Mouse (Mus musculus) central nervous system, embryonic 18 days (tissue): Measurements from ENCODE around the gene Vmn2r66. TPM values are rescaled to one million over a fixed set of nuclear protein-coding genes. Genes with fewer than 3 reads are reported as not detected.

Source experiments
- polyA plus RNA-seq: library from polyadenylated mRNA; depleted of rRNA; stranded (reverse); fragments of >200 nt; gene quantifications from 2 replicates; pipeline ENCODE4 v1.2.3, GENCODE M21; 2012; rRNA removed

Gene Vmn2r66
- not detected in 2 replicates for polyA plus RNA-seq

DNA sequence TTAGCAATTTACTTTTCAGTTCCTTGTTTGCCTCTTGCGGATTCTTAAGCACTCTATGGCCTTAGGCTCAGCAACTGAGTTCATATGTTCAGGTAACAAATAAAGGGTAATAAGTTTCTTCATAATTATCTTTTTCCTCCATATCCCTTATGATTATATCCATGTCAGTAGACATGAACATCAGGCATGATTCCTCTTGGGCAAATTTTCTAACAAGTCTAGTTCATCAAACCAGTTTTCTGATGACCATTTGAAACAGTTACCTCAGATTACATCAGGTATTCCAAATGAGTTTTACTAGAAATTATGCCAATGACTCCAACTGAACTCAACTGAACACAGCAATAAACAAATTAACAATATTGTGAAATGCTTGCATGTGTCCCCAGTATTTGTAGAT is at the start of gene Vmn2r66:
Gene Vmn2r66, minus strand, starts transcription at position 101 of the 400 bp plus-strand sequence.

DNA sequence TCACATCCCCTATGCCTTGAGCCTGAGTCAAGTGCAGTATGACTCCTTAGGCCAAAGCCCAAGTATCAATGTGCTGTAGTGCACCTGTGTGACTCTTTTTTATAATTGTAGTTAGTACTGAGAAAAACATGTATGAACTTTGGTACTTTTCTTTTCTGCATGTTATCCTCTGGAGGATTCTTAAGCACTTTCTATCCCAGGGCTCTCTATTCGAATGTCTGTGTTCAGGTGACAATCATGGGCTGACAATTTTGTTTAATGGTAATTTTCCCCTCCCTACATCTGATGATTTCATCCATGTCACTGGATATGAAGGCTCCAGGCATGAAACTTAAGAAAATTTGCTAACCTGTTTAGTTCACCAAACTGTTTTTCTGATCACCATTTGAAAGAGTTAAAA is 48.1 kb downstream of the Vmn2r66 start, which contains the start of gene Vmn2r65:
Gene Vmn2r65, minus strand, starts transcription at position 101 of the 400 bp plus-strand sequence.

Other genes with a start within 250 kb of the Vmn2r66 start
- gene Olfr291, start 158.7 kb downstream of the Vmn2r66 start, polyA plus RNA-seq, result 0.03 TPM in 2 replicates
- not detected in 2 replicates for gene Vmn2r65, start 48.2 kb downstream of the Vmn2r66 start, polyA plus RNA-seq
- gene Vmn2r67, start 143.7 kb upstream of the Vmn2r66 start, polyA plus RNA-seq, result not detected in 2 replicates
- not detected in 2 replicates for gene Vmn2r68, start 225.5 kb upstream of the Vmn2r66 start, polyA plus RNA-seq